Mouse (Mus musculus): ENCODE data around the gene Gabarap. TPM values are rescaled to one million over a fixed set of nuclear protein-coding genes. Genes with fewer than 3 reads are reported as not detected.

The Gabarap gene
- total and polyA plus RNA-seq, 2 experiments, result 175 to 430 TPM

- Histone ChIP-seq H3K27me3 (ENCODE audit: control insufficient read depth, insufficient read depth, low read length) (no peaks in the 10 kb centered on the region), H3K27ac (replicated peaks; ENCODE audit: insufficient read depth, low read depth, low read length) (no peak within 1 kb of the TSS), H3K9ac (ENCODE audit: low read depth, low read length) (no peak within 1 kb of the TSS), H3K36me3 (ENCODE audit: control insufficient read depth, insufficient read depth, low read length) (peaks cover 24% of the 10 kb centered on the region), H3K79me2 (ENCODE audit: control insufficient read depth, insufficient read depth, low read length) (peaks cover 16% of the 10 kb centered on the region; the same call in 1 of the 2 replicates), H3K4me1 (ENCODE audit: control insufficient read depth, insufficient read depth, low read length) (peaks cover 8% of the 10 kb centered on the region), H3K4me3 (ENCODE audit: insufficient read depth, low read depth, low read length) (no peak within 1 kb of the TSS)
- 91% methylated on average over 3 of the region's 3 CpGs for WGBS
- no peak for DNase-seq (ENCODE audit: extremely low read depth, low read depth, low spot score)
- no peak for TF ChIP-seq CTCF (IDR thresholded peaks at IDR 0.05; ENCODE audit: low read depth, low read length)
- TF ChIP-seq POLR2A (IDR thresholded peaks at IDR 0.05; ENCODE audit: extremely low read depth, insufficient read depth, low read length), result no peak
These were observed 25.7 kb downstream of the Gabarap start, which contains the start of gene Dlg4 for GRCm38 (mm10) chr11:70016669-70017068. Gene Dlg4 (plus strand): TSS chr11:70016942.

GRCm38 (mm10) chr11:70017199-70017767 is 26.3 kb downstream of the Gabarap start:
- Histone ChIP-seq H3K4me3 (ENCODE audit: insufficient read depth, low read depth, low read length) (no peak overlapping the region), H3K4me1 (ENCODE audit: control insufficient read depth, insufficient read depth, low read length) (peaks cover 8% of the 10 kb centered on the region), H3K27ac (replicated peaks; ENCODE audit: insufficient read depth, low read depth, low read length) (no peak overlapping the region), H3K79me2 (ENCODE audit: control insufficient read depth, insufficient read depth, low read length) (peaks cover 16% of the 10 kb centered on the region; the same call in 1 of the 2 replicates), H3K27me3 (ENCODE audit: control insufficient read depth, insufficient read depth, low read length) (no peaks in the 10 kb centered on the region), H3K36me3 (ENCODE audit: control insufficient read depth, insufficient read depth, low read length) (peaks cover 19% of the 10 kb centered on the region), H3K9ac (ENCODE audit: low read depth, low read length) (no peak overlapping the region)
- WGBS, result 72% methylated on average over 7 of the region's 7 CpGs
- TF ChIP-seq CTCF (IDR thresholded peaks at IDR 0.05; ENCODE audit: low read depth, low read length), result no peak
- no peak for TF ChIP-seq POLR2A (IDR thresholded peaks at IDR 0.05; ENCODE audit: extremely low read depth, insufficient read depth, low read length)
- DNase-seq (ENCODE audit: extremely low read depth, low read depth, low spot score), result no peak

DNA sequence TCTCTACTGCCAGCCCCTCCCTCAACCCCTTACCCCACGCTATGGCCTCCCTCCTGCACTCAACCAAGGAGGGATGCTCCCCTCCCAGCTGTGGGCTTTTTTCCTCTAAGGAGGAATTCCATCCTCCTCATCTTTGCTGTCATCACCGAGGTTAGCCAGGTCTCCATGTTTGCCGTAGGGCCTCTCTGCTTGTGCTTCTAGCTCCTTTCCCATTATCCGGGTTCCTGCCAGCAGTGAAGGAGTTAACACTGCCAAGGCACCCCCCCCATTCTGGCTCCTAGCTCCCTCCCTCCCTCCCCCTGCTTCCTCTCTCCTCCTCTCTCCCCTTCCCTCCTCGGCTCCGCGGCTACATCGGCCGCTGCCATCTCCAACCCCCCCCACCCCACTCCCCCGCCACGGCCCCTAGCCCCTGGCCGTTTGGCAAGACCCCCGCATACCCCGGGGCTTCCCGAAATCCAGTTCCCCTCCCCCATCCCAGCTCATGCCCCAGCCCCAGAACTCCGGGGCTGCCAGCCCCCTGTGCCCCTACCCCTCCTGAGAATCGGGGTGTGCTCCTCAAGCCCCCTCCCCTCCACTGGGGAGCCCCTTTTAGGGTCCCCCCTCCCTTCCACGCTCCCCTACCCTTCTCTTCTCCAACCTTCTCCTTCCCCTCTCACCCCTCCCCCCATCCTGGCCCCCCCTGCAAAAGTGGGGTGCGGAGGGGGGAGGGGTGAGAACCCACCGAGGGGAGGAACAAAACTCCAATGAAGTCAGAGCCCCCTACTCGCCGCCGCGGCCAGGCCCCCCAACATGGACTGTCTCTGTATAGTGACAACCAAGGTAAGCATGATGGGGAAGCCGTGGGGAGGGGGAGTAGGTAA is 27.4 kb downstream of the Gabarap start:
- Histone ChIP-seq H3K79me2 (ENCODE audit: control insufficient read depth, insufficient read depth, low read length) (peaks cover 15% of the 10 kb centered on the region; the same call in 1 of the 2 replicates), H3K9ac (ENCODE audit: low read depth, low read length) (peak overlapping the region; percentile 53), H3K27ac (replicated peaks; ENCODE audit: insufficient read depth, low read depth, low read length) (no peak overlapping the region), H3K4me1 (ENCODE audit: control insufficient read depth, insufficient read depth, low read length) (peaks cover 8% of the 10 kb centered on the region), H3K27me3 (ENCODE audit: control insufficient read depth, insufficient read depth, low read length) (no peaks in the 10 kb centered on the region), H3K4me3 (ENCODE audit: insufficient read depth, low read depth, low read length) (peak overlapping the region; percentile 50), H3K36me3 (ENCODE audit: control insufficient read depth, insufficient read depth, low read length) (peaks cover 9% of the 10 kb centered on the region; the same call in 1 of the 2 replicates)
- DNase-seq (ENCODE audit: extremely low read depth, low read depth, low spot score), result no peak
- TF ChIP-seq CTCF (IDR thresholded peaks at IDR 0.05; ENCODE audit: low read depth, low read length), result no peak
- TF ChIP-seq POLR2A (IDR thresholded peaks at IDR 0.05; ENCODE audit: extremely low read depth, insufficient read depth, low read length), result no peak
- 12% methylated on average over 22 of the region's 25 CpGs for WGBS

DNA sequence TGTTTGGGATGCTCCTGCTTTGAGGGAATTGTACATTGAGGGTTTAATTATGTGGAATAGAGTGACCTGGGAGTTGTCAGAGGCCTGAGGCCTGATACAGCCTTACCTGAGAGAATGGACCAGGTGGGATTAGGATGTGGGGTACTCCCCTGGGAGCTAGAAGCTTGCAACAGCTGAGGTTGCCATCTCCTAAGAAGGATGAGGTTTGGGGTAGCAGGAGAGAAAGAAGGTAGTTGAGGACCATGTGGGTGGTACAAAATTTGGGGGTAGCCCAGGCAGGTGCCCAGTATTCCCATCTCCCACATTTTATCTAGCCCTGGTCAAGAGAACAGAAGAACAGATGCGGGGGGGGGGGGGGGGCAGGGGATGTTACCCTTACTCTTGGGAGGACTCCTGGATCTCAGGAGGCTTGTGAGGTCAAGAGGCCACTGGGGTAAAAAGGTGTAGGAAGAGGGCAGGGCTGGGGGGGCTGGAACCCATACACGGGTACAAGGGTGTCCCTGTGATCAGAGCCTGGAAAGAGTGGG is 28.6 kb downstream of the Gabarap start:
- Histone ChIP-seq H3K36me3 (ENCODE audit: control insufficient read depth, insufficient read depth, low read length) (no peaks in the 10 kb centered on the region), H3K9ac (ENCODE audit: low read depth, low read length) (no peak overlapping the region), H3K4me3 (ENCODE audit: insufficient read depth, low read depth, low read length) (no peak overlapping the region), H3K79me2 (ENCODE audit: control insufficient read depth, insufficient read depth, low read length) (peaks cover 4% of the 10 kb centered on the region; the same call in 1 of the 2 replicates), H3K27ac (replicated peaks; ENCODE audit: insufficient read depth, low read depth, low read length) (no peak overlapping the region), H3K27me3 (ENCODE audit: control insufficient read depth, insufficient read depth, low read length) (no peaks in the 10 kb centered on the region), H3K4me1 (ENCODE audit: control insufficient read depth, insufficient read depth, low read length) (no peaks in the 10 kb centered on the region)
- DNase-seq (ENCODE audit: extremely low read depth, low read depth, low spot score), result no peak
- TF ChIP-seq CTCF (IDR thresholded peaks at IDR 0.05; ENCODE audit: low read depth, low read length), result no peak
- TF ChIP-seq POLR2A (IDR thresholded peaks at IDR 0.05; ENCODE audit: extremely low read depth, insufficient read depth, low read length), result no peak
- WGBS, result 81% methylated on average over 2 of the region's 2 CpGs

DNA sequence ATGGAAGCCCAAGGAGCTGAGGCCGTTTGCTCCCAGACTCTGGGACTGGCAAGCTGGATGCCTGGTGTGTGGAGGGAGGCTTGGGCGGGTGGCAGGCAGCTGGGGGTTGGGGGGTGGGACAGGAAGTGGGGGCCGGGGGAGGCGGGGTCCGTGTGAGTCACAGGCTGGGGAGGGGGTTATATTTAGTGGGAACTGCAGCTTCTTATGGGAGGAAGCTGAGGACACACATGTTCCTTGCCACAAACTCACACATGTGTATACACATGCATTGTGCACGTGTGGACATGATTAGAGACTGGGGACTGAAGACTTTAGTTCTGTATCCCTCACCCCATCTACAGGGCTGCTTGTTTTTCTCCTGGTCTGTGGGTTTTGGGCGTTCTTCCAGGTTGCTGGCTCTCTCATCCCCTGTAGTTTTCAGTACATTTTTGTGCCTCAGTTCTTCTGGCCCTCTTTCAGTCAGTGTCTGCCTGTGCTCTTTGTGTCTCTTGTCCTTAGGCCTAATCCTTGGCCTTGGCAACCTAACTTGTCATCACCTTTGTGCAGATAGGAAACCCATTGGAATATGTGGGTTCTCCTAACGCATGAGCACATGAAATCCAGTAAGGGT is 29.2 kb downstream of the Gabarap start:
- Histone ChIP-seq H3K27me3 (ENCODE audit: control insufficient read depth, insufficient read depth, low read length) (no peaks in the 10 kb centered on the region), H3K4me3 (ENCODE audit: insufficient read depth, low read depth, low read length) (no peak overlapping the region), H3K79me2 (ENCODE audit: control insufficient read depth, insufficient read depth, low read length) (no peaks in the 10 kb centered on the region), H3K9ac (ENCODE audit: low read depth, low read length) (no peak overlapping the region), H3K36me3 (ENCODE audit: control insufficient read depth, insufficient read depth, low read length) (no peaks in the 10 kb centered on the region), H3K4me1 (ENCODE audit: control insufficient read depth, insufficient read depth, low read length) (no peaks in the 10 kb centered on the region), H3K27ac (replicated peaks; ENCODE audit: insufficient read depth, low read depth, low read length) (no peak overlapping the region)
- no peak for DNase-seq (ENCODE audit: extremely low read depth, low read depth, low spot score)
- TF ChIP-seq CTCF (IDR thresholded peaks at IDR 0.05; ENCODE audit: low read depth, low read length), result no peak
- TF ChIP-seq POLR2A (IDR thresholded peaks at IDR 0.05; ENCODE audit: extremely low read depth, insufficient read depth, low read length), result no peak
- WGBS, result 44% methylated on average over 8 of the region's 8 CpGs

Data from liver, adult 2 months (tissue).